10 mouse cellular contexts compared by ENCODE assay signal in genomic region chr10:76455289-76455688, GRCm38 (mm10). TPM values are rescaled to one million over a fixed set of nuclear protein-coding genes. Genes with fewer than 3 reads are reported as not detected.
A peak's percentile ranks its signal among the peaks of the same experiment; 100 is the strongest.
DNase-seq lines count a peak whose midpoint lies in the region; ATAC-seq and TF ChIP-seq lines count a peak whose summit lies in the region.
"Had no signal": no experiment of that assay in that cellular context is flagged by ENCODE, and none has a peak within 500 bp of the region (broad histone marks: within the 10 kb centered on the region; RNA-seq: fewer than 3 reads in every experiment).

No protein-coding gene starts in this region.

- WGBS in hindbrain, embryonic 14.5 days, result 65% methylated on average over 5 of the region's 5 CpGs
- WGBS in hindbrain, embryonic 12.5 days, result 52% methylated on average over 5 of the region's 5 CpGs
- 56% methylated on average over 5 of the region's 5 CpGs for WGBS in midbrain, embryonic 16.5 days

- no peaks in the 10 kb centered on the region for H3K27me3 ChIP-seq in hindbrain, embryonic 14.5 days (ENCODE audit: control insufficient read depth, insufficient read depth, low read length)
- H3K27me3 ChIP-seq in hindbrain, embryonic 12.5 days, result no peaks in the 10 kb centered on the region
- H3K27me3 ChIP-seq in ES-Bruce4 (ENCODE audit: control insufficient read depth, insufficient read depth, low read length, poor library complexity, severe bottlenecking), result no peaks in the 10 kb centered on the region
- no peaks in the 10 kb centered on the region for H3K27me3 ChIP-seq in midbrain, embryonic 16.5 days (ENCODE audit: control insufficient read depth, insufficient read depth, low read depth, low read length)

- H3K4me2 ChIP-seq in hindbrain, embryonic 14.5 days (replicated peaks), result no peak overlapping the region
- no peak overlapping the region for H3K4me2 ChIP-seq in hindbrain, embryonic 12.5 days (replicated peaks)
- no peak overlapping the region for H3K4me2 ChIP-seq in midbrain, embryonic 16.5 days (ENCODE audit: low read length)

- TF ChIP-seq POLR2A in ES-Bruce4 (IDR thresholded peaks at IDR 0.05; ENCODE audit: insufficient read depth, low read length), result no peak

- no peaks in the 10 kb centered on the region for H3K36me3 ChIP-seq in hindbrain, embryonic 14.5 days (replicated peaks; ENCODE audit: control insufficient read depth, insufficient read depth)
- H3K36me3 ChIP-seq in hindbrain, embryonic 12.5 days, result no peaks in the 10 kb centered on the region
- H3K36me3 ChIP-seq in ES-Bruce4 (ENCODE audit: control insufficient read depth, insufficient read depth, low read length, poor library complexity, severe bottlenecking), result no peaks in the 10 kb centered on the region
- H3K36me3 ChIP-seq in midbrain, embryonic 16.5 days (ENCODE audit: control insufficient read depth, insufficient read depth, low read length), result no peaks in the 10 kb centered on the region

- TF ChIP-seq EP300 in ES-Bruce4 (IDR thresholded peaks at IDR 0.05; ENCODE audit: insufficient read depth, low read depth, low read length), result no peak

- peak; percentile 77 for TF ChIP-seq CTCF in ES-Bruce4 (IDR thresholded peaks at IDR 0.05; ENCODE audit: low read depth, low read length)

- no peak overlapping the region for H3K27ac ChIP-seq in hindbrain, embryonic 14.5 days
- H3K27ac ChIP-seq in hindbrain, embryonic 12.5 days, result no peak overlapping the region
- H3K27ac ChIP-seq in ES-Bruce4 (ENCODE audit: insufficient read depth, low read length), result no peak overlapping the region
- H3K27ac ChIP-seq in midbrain, embryonic 16.5 days (ENCODE audit: low read length), result no peak overlapping the region

- DNase-seq in hindbrain, embryonic 14.5 days (ENCODE audit: low spot score), result peak; percentile 57
- DNase-seq in adrenal gland, postnatal 14 days, result peak; percentile 69
- DNase-seq in frontal cortex, postnatal 36 days (ENCODE audit: low spot score in 2 of 2), result peak; percentile 51 to 54
- peak; percentile 32 for DNase-seq in left cerebral cortex, adult 11 months (ENCODE audit: low spot score)
- DNase-seq in c-Kit-positive CD71-positive TER-119-positive erythroid progenitor cells, embryonic 14.5 days (ENCODE audit: low spot score), result no peak

- H3K4me3 ChIP-seq in hindbrain, embryonic 14.5 days (replicated peaks; ENCODE audit: low read length), result no peak overlapping the region
- no peak overlapping the region for H3K4me3 ChIP-seq in hindbrain, embryonic 12.5 days
- no peak overlapping the region for H3K4me3 ChIP-seq in ES-Bruce4 (ENCODE audit: low read depth, low read length)
- H3K4me3 ChIP-seq in midbrain, embryonic 16.5 days (ENCODE audit: low read depth, low read length), result no peak overlapping the region
- H3K4me3 ChIP-seq: erythroblast, embryonic 14.5 days had no signal

- H3K9ac ChIP-seq in hindbrain, embryonic 14.5 days, result no peak overlapping the region
- H3K9ac ChIP-seq in hindbrain, embryonic 12.5 days, result no peak overlapping the region
- no peak overlapping the region for H3K9ac ChIP-seq in ES-Bruce4 (ENCODE audit: low read depth, poor library complexity, severe bottlenecking)
- H3K9ac ChIP-seq in midbrain, embryonic 16.5 days (ENCODE audit: low read depth, low read length), result no peak overlapping the region

- H3K9me3 ChIP-seq in hindbrain, embryonic 14.5 days (ENCODE audit: control insufficient read depth, low read length), result no peaks in the 10 kb centered on the region
- H3K9me3 ChIP-seq in hindbrain, embryonic 12.5 days (replicated peaks), result 0 out of 2 replicates have a peak, but pooled peaks cover 8% of the 10 kb centered on the region
- peaks cover 10% of the 10 kb centered on the region; the same call in 1 of the 2 replicates for H3K9me3 ChIP-seq in ES-Bruce4 (replicated peaks; ENCODE audit: control insufficient read depth, insufficient read depth, low read length, poor library complexity, severe bottlenecking)
- H3K9me3 ChIP-seq in midbrain, embryonic 16.5 days (replicated peaks; ENCODE audit: control insufficient read depth, low read length, poor library complexity, severe bottlenecking), result no peaks in the 10 kb centered on the region

- no peak for ATAC-seq in hindbrain, embryonic 14.5 days (ENCODE audit: low FRiP score)
- ATAC-seq in hindbrain, embryonic 12.5 days (ENCODE audit: low FRiP score), result no peak
- ATAC-seq in midbrain, embryonic 16.5 days, result 0 out of 2 replicates have a peak, but pooled peaks have one; percentile 21

- no peaks in the 10 kb centered on the region for H3K4me1 ChIP-seq in hindbrain, embryonic 14.5 days (replicated peaks; ENCODE audit: control insufficient read depth, insufficient read depth, low read length)
- H3K4me1 ChIP-seq in hindbrain, embryonic 12.5 days, result no peaks in the 10 kb centered on the region
- H3K4me1 ChIP-seq in ES-Bruce4 (ENCODE audit: control insufficient read depth, insufficient read depth, low read length), result no peaks in the 10 kb centered on the region
- no peaks in the 10 kb centered on the region for H3K4me1 ChIP-seq in midbrain, embryonic 16.5 days (ENCODE audit: control insufficient read depth, insufficient read depth, low read length)

RNA-seq across cellular contexts. Expression of gene 2610028H24Rik, which starts 6.4 kb away (rescaled TPM):
- not detected in 2 replicates for polyA plus RNA-seq in hindbrain, embryonic 14.5 days (2014; fragmentation: Nextera tagmentation; extraction: Ambion mirVana)
- not detected in 2 replicates for polyA plus RNA-seq in hindbrain, embryonic 12.5 days (2016; fragmentation: Nextera tagmentation; extraction: Ambion mirVana)
- not detected in 2 replicates for polyA plus RNA-seq in ES-Bruce4 (2011; ENCODE audit: insufficient read depth, insufficient read length, low read depth, missing spikeins)
- total RNA-seq in adrenal gland, postnatal 14 days (2021), result not detected in 2 replicates
- not detected in 2 replicates for polyA plus RNA-seq in midbrain, embryonic 16.5 days (2015; fragmentation: Nextera tagmentation; extraction: Ambion mirVana)
- polyA plus RNA-seq: erythroblast, embryonic 14.5 days; liver, embryonic 16.5 days had no signal

RNA-seq across cellular contexts. Expression of gene Pcnt, which starts 12.7 kb away (rescaled TPM):
- polyA plus RNA-seq in hindbrain, embryonic 14.5 days (2014; fragmentation: Nextera tagmentation; extraction: Ambion mirVana), result 5.4 and 7.8 TPM in 2 replicates
- polyA plus RNA-seq in hindbrain, embryonic 12.5 days (2016; fragmentation: Nextera tagmentation; extraction: Ambion mirVana), result 15.8 and 16.7 TPM in 2 replicates
- polyA plus RNA-seq in ES-Bruce4 (2011; ENCODE audit: insufficient read depth, insufficient read length, low read depth, missing spikeins), result 42.2 and 47.0 TPM in 2 replicates
- total RNA-seq in adrenal gland, postnatal 14 days (2021), result 18.6 and 20.1 TPM in 2 replicates
- polyA plus RNA-seq in midbrain, embryonic 16.5 days (2015; fragmentation: Nextera tagmentation; extraction: Ambion mirVana), result 6.5 and 7.0 TPM in 2 replicates

RNA-seq across cellular contexts. Expression of gene Mcm3ap, which starts 13.4 kb away (rescaled TPM):
- 66.8 and 67.4 TPM in 2 replicates for polyA plus RNA-seq in hindbrain, embryonic 14.5 days (2014; fragmentation: Nextera tagmentation; extraction: Ambion mirVana)
- polyA plus RNA-seq in hindbrain, embryonic 12.5 days (2016; fragmentation: Nextera tagmentation; extraction: Ambion mirVana), result 83.3 and 91.8 TPM in 2 replicates
- polyA plus RNA-seq in ES-Bruce4 (2011; ENCODE audit: insufficient read depth, insufficient read length, low read depth, missing spikeins), result 59.1 and 66.6 TPM in 2 replicates
- total RNA-seq in adrenal gland, postnatal 14 days (2021), result 27.2 and 34.4 TPM in 2 replicates
- 61.4 and 69.9 TPM in 2 replicates for polyA plus RNA-seq in midbrain, embryonic 16.5 days (2015; fragmentation: Nextera tagmentation; extraction: Ambion mirVana)

RNA-seq across cellular contexts. Expression of gene Ybey, which starts 13.6 kb away (rescaled TPM):
- polyA plus RNA-seq in hindbrain, embryonic 14.5 days (2014; fragmentation: Nextera tagmentation; extraction: Ambion mirVana), result 5.1 and 5.3 TPM in 2 replicates
- 8.0 and 8.5 TPM in 2 replicates for polyA plus RNA-seq in hindbrain, embryonic 12.5 days (2016; fragmentation: Nextera tagmentation; extraction: Ambion mirVana)
- polyA plus RNA-seq in ES-Bruce4 (2011; ENCODE audit: insufficient read depth, insufficient read length, low read depth, missing spikeins), result 4.1 and 5.6 TPM in 2 replicates
- 2.9 and 3.4 TPM in 2 replicates for total RNA-seq in adrenal gland, postnatal 14 days (2021)
- 6.4 and 6.7 TPM in 2 replicates for polyA plus RNA-seq in midbrain, embryonic 16.5 days (2015; fragmentation: Nextera tagmentation; extraction: Ambion mirVana)

RNA-seq across cellular contexts. Expression of gene AC141477.1, which starts 15.0 kb away (rescaled TPM):
- polyA plus RNA-seq in hindbrain, embryonic 14.5 days (2014; fragmentation: Nextera tagmentation; extraction: Ambion mirVana), result not detected in 2 replicates
- polyA plus RNA-seq in hindbrain, embryonic 12.5 days (2016; fragmentation: Nextera tagmentation; extraction: Ambion mirVana), result not detected in 2 replicates
- polyA plus RNA-seq in ES-Bruce4 (2011; ENCODE audit: insufficient read depth, insufficient read length, low read depth, missing spikeins), result 47.3 and 67.3 TPM in 2 replicates
- total RNA-seq in adrenal gland, postnatal 14 days (2021), result not detected in 2 replicates
- not detected in 2 replicates for polyA plus RNA-seq in midbrain, embryonic 16.5 days (2015; fragmentation: Nextera tagmentation; extraction: Ambion mirVana)
- polyA plus RNA-seq: erythroblast, embryonic 14.5 days; liver, embryonic 16.5 days had no signal
